8 mouse cellular contexts compared by ENCODE assay signal in genomic region chr4:148158436-148159348, GRCm38 (mm10). TPM values are rescaled to one million over a fixed set of nuclear protein-coding genes. Genes with fewer than 3 reads are reported as not detected.
DNase-seq lines count a peak whose midpoint lies in the region; ATAC-seq and TF ChIP-seq lines count a peak whose summit lies in the region.

No protein-coding gene starts in this region.

- peaks cover 5% of the 10 kb centered on the region; the same call in 1 of the 2 replicates for H3K4me1 ChIP-seq in kidney, adult 2 months (ENCODE audit: control insufficient read depth, insufficient read depth, low read length)
- no peaks in the 10 kb centered on the region for H3K4me1 ChIP-seq in embryonic fibroblast, embryonic 13.5 days (ENCODE audit: control insufficient read depth, insufficient read depth, low read length)
- H3K4me1 ChIP-seq in midbrain, embryonic 16.5 days (ENCODE audit: control insufficient read depth, insufficient read depth, low read length), result peaks cover 14% of the 10 kb centered on the region

- H3K36me3 ChIP-seq in kidney, adult 2 months (ENCODE audit: control insufficient read depth, insufficient read depth, low read length), result no peaks in the 10 kb centered on the region; the same call in 1 of the 2 replicates
- peaks cover 15% of the 10 kb centered on the region for H3K36me3 ChIP-seq in midbrain, embryonic 16.5 days (ENCODE audit: control insufficient read depth, insufficient read depth, low read length)

- peak overlapping the region; percentile 87 for H3K4me2 ChIP-seq in midbrain, embryonic 16.5 days (ENCODE audit: low read length)

- 42% methylated on average over 27 of the region's 27 CpGs for WGBS in kidney, adult 2 months
- 19% methylated on average over 27 of the region's 27 CpGs for WGBS in midbrain, embryonic 16.5 days

- no peak for TF ChIP-seq CTCF in kidney, adult 2 months (conservative IDR thresholded peaks at IDR 0.05; ENCODE audit: insufficient read depth, insufficient read length, low read depth, low read length)
- no peak for TF ChIP-seq CTCF in embryonic fibroblast, embryonic 13.5 days (IDR thresholded peaks at IDR 0.05; ENCODE audit: borderline replicate concordance, insufficient read depth, low read length)

- no peaks in the 10 kb centered on the region for H3K27me3 ChIP-seq in kidney, adult 2 months (replicated peaks; ENCODE audit: control insufficient read depth, insufficient read depth, low read length)
- H3K27me3 ChIP-seq in midbrain, embryonic 16.5 days (ENCODE audit: control insufficient read depth, insufficient read depth, low read depth, low read length), result peaks cover 16% of the 10 kb centered on the region

- H3K9ac ChIP-seq in midbrain, embryonic 16.5 days (ENCODE audit: low read depth, low read length), result peak overlapping the region; percentile 95

- peak; percentile 36 for DNase-seq in kidney, adult 2 months
- no peak for DNase-seq in kidney, postnatal 4 days
- peak; percentile 71 for DNase-seq in ZHBTc4 (ENCODE audit: low read depth, low spot score)
- peak; percentile 14 to 36 for DNase-seq in kidney, postnatal 36 days
- no peak for DNase-seq in T-cell, adult 2 months (ENCODE audit: low spot score)
- no peak for DNase-seq in ovary, postnatal 36 days (ENCODE audit: low spot score)

- H3K9me3 ChIP-seq in midbrain, embryonic 16.5 days (replicated peaks; ENCODE audit: control insufficient read depth, low read length, poor library complexity, severe bottlenecking), result no peaks in the 10 kb centered on the region

- peak overlapping the region; percentile 63 for H3K27ac ChIP-seq in kidney, adult 2 months (ENCODE audit: insufficient read depth, low read depth, low read length)
- H3K27ac ChIP-seq in embryonic fibroblast, embryonic 13.5 days (ENCODE audit: insufficient read depth, low read length), result no peak overlapping the region
- peak overlapping the region; percentile 88 for H3K27ac ChIP-seq in midbrain, embryonic 16.5 days (ENCODE audit: low read length)

- peak overlapping the region; percentile 69 for H3K4me3 ChIP-seq in kidney, adult 2 months (ENCODE audit: insufficient read depth, low read depth, low read length)
- H3K4me3 ChIP-seq in embryonic fibroblast, embryonic 13.5 days (ENCODE audit: insufficient read depth, low read length), result peak overlapping the region; percentile 36
- H3K4me3 ChIP-seq in midbrain, embryonic 16.5 days (ENCODE audit: low read depth, low read length), result peak overlapping the region; percentile 81

- peak; percentile 3; the same call in 1 of the 2 replicates for ATAC-seq in midbrain, embryonic 16.5 days

- no peak for TF ChIP-seq POLR2A in kidney, adult 2 months (IDR thresholded peaks at IDR 0.05; ENCODE audit: low read depth, low read length)
- no peak for TF ChIP-seq POLR2A in embryonic fibroblast, embryonic 13.5 days (IDR thresholded peaks at IDR 0.05; ENCODE audit: low read depth, low read length)

RNA-seq across cellular contexts. Expression of gene Fbxo44, which starts 1.6 kb away (rescaled TPM):
- polyA plus RNA-seq in kidney, adult 2 months (2012; rRNA removed), result 29.8 and 45.7 TPM in 2 replicates
- 9.3 and 10.6 TPM in 2 replicates for polyA plus RNA-seq in embryonic fibroblast, embryonic 13.5 days (2011; ENCODE audit: insufficient read length, low read depth, missing spikeins)
- 90.1 and 102 TPM in 2 replicates for polyA plus RNA-seq in midbrain, embryonic 16.5 days (2015; fragmentation: Nextera tagmentation; extraction: Ambion mirVana)

RNA-seq across cellular contexts. Expression of gene Fbxo2, which starts 1.7 kb away (rescaled TPM):
- 1.5 and 2.3 TPM in 2 replicates for polyA plus RNA-seq in kidney, adult 2 months (2012; rRNA removed)
- 3.2 and 4.0 TPM in 2 replicates for polyA plus RNA-seq in embryonic fibroblast, embryonic 13.5 days (2011; ENCODE audit: insufficient read length, low read depth, missing spikeins)
- 5.6 and 9.4 TPM in 2 replicates for polyA plus RNA-seq in midbrain, embryonic 16.5 days (2015; fragmentation: Nextera tagmentation; extraction: Ambion mirVana)

RNA-seq across cellular contexts. Expression of gene Fbxo6, which starts 6.8 kb away (rescaled TPM):
- 58.2 and 63.4 TPM in 2 replicates for polyA plus RNA-seq in kidney, adult 2 months (2012; rRNA removed)
- polyA plus RNA-seq in embryonic fibroblast, embryonic 13.5 days (2011; ENCODE audit: insufficient read length, low read depth, missing spikeins), result 23.2 and 30.3 TPM in 2 replicates
- 18.5 and 23.8 TPM in 2 replicates for polyA plus RNA-seq in midbrain, embryonic 16.5 days (2015; fragmentation: Nextera tagmentation; extraction: Ambion mirVana)

RNA-seq across cellular contexts. Expression of gene Draxin, which starts 28.2 kb away (rescaled TPM):
- 0.03 and 0.11 TPM in 2 replicates for polyA plus RNA-seq in kidney, adult 2 months (2012; rRNA removed)
- polyA plus RNA-seq in embryonic fibroblast, embryonic 13.5 days (2011; ENCODE audit: insufficient read length, low read depth, missing spikeins), result 0.12 and 0.23 TPM in 2 replicates
- polyA plus RNA-seq in midbrain, embryonic 16.5 days (2015; fragmentation: Nextera tagmentation; extraction: Ambion mirVana), result 11.8 and 11.9 TPM in 2 replicates

RNA-seq across cellular contexts. Expression of gene Mad2l2, which starts 28.5 kb away (rescaled TPM):
- polyA plus RNA-seq in kidney, adult 2 months (2012; rRNA removed), result 22.8 and 25.5 TPM in 2 replicates
- polyA plus RNA-seq in embryonic fibroblast, embryonic 13.5 days (2011; ENCODE audit: insufficient read length, low read depth, missing spikeins), result 15.5 and 30.0 TPM in 2 replicates
- 98.2 and 100 TPM in 2 replicates for polyA plus RNA-seq in midbrain, embryonic 16.5 days (2015; fragmentation: Nextera tagmentation; extraction: Ambion mirVana)

Comparison
In these comparisons a context has a peak if more than half of its experiments do, and no peak if none do; other contexts are left out.
1. DNase-seq: peak in kidney, adult 2 months (single experiment), ZHBTc4 (single experiment) and kidney, postnatal 36 days (2 of 2); none in kidney, postnatal 4 days (0 of 2), T-cell, adult 2 months (single experiment) and ovary, postnatal 36 days (single experiment).
2. Peak in every context shown above with its lines, with median percentiles within 50 percentile points of each other: H3K4me3 ChIP-seq.